ENCODE assay signal across 11 mouse cellular contexts in the genomic region with DNA sequence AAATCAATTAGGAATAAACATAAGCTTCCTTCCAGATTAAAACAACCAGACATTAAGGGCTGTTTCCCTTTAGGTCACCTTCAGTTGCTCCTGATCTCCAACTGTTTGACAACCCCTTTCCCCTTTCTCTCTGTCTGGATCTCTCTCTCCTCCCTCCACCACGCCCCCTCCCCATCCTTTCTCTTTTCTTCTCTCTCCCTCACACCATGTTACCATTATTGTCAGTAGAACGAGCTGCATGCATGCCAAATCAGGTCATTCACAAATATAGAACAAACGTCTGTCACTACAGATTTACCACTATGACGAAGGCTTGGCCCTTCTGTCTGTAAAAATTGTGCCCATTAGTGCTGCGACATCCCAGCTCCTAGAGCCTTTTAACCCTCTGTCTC.
A peak's percentile ranks its signal among the peaks of the same experiment; 100 is the strongest.
DNase-seq lines count a peak whose midpoint lies in the region; ATAC-seq lines count a peak whose summit lies in the region.
"Had no signal": no experiment of that assay in that cellular context is flagged by ENCODE, and none has a peak within 500 bp of the region (broad histone marks: within the 10 kb centered on the region; RNA-seq: fewer than 3 reads in every experiment).

No protein-coding gene starts in this region.

- peak; percentile 73 for ATAC-seq in hindbrain, embryonic 15.5 days (ENCODE audit: low FRiP score, low read depth)

- H3K27me3 ChIP-seq in hindbrain, embryonic 15.5 days, result 0 out of 2 replicates have a peak, but pooled peaks cover 3% of the 10 kb centered on the region

- H3K27ac ChIP-seq in hindbrain, embryonic 15.5 days (replicated peaks), result peak overlapping the region; percentile 21; the same call in 1 of the 2 replicates

- H3K4me1 ChIP-seq in hindbrain, embryonic 15.5 days (replicated peaks), result peaks cover 16% of the 10 kb centered on the region

- no peaks in the 10 kb centered on the region for H3K36me3 ChIP-seq in hindbrain, embryonic 15.5 days

- H3K4me2 ChIP-seq in hindbrain, embryonic 15.5 days, result no peak overlapping the region
- H3K4me2 ChIP-seq: lung, embryonic 14.5 days had no signal

- no peak overlapping the region for H3K4me3 ChIP-seq in hindbrain, embryonic 15.5 days

- no peaks in the 10 kb centered on the region for H3K9me3 ChIP-seq in hindbrain, embryonic 15.5 days

- 7% methylated on average over 5 of the region's 5 CpGs for WGBS in hindbrain, embryonic 15.5 days

- peak; percentile 34 for DNase-seq in layer of hippocampus, adult 9-11 months
- no peak for DNase-seq in layer of hippocampus, postnatal 25 days (ENCODE audit: extremely low spot score in 1 of 2, low spot score in 1 of 2)
- DNase-seq in embryo, embryonic 9.5 days (ENCODE audit: extremely low spot score), result peak; percentile 54
- peak; percentile 90 for DNase-seq in retina, postnatal 1 day
- DNase-seq in kidney, postnatal 10 days, result no peak
- DNase-seq in lung, postnatal 4 days, result no peak
- DNase-seq in adrenal gland, postnatal 4 days (ENCODE audit: low spot score in 2 of 2), result no peak
- DNase-seq: gastrocnemius, postnatal 36 days; kidney, adult 8-10 months; lung, embryonic 14.5 days had no signal

- H3K9ac ChIP-seq in hindbrain, embryonic 15.5 days, result no peak overlapping the region
- H3K9ac ChIP-seq: lung, embryonic 14.5 days had no signal

Comparison
In these comparisons a context has a peak if more than half of its experiments do, and no peak if none do; other contexts are left out.
1. DNase-seq: peak in layer of hippocampus, adult 9-11 months (single experiment), embryo, embryonic 9.5 days (single experiment) and retina, postnatal 1 day (single experiment); none in layer of hippocampus, postnatal 25 days (0 of 2), kidney, postnatal 10 days (single experiment), lung, postnatal 4 days (0 of 2) and adrenal gland, postnatal 4 days (0 of 2).